Mouse (Mus musculus): ENCODE measurements around the gene Pygl.

Pygl gene

DNA sequence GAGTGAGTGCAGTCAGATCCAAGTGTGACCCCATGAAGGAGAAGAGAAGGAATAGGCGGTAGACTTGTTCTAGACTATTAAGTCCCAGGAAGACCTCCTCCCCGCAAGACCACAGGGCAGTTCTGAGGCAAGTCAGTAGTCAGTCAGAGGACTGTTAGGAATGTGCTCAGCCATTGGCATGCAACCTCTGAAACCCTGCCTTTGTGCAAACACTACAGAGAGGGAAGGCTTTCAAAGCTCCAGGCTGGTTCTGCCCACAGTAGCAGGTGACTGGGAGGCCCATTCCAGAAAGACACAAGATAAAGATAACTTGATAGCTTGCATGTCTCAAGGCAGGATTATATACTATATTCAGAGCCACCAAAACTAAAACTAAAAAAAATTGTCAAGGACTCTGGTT is at the start of gene Pygl:
Gene Pygl, minus strand, starts transcription at position 195 of the 400 bp plus-strand sequence.
- DNase-seq = no peak

DNA sequence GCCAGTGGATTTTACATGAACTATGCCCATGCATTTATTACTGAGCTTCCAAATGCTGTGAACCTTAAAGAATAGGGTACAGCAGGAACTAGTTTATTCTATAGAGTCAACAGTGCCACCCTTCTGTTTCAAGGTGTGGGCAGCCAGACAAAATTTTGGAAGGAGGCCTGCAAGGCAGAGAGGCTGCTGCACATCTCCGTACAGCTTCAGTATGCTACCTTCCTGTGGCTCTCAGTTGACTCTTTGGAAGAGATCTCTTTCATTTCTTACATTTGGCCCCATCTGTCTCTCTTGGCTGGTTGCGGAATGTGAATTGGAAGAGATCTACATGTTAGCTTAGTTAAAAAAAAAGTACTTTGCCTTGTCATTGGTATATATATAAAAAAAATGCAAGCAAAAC is 49.6 kb upstream of the Pygl start:
- no peak for DNase-seq

DNA sequence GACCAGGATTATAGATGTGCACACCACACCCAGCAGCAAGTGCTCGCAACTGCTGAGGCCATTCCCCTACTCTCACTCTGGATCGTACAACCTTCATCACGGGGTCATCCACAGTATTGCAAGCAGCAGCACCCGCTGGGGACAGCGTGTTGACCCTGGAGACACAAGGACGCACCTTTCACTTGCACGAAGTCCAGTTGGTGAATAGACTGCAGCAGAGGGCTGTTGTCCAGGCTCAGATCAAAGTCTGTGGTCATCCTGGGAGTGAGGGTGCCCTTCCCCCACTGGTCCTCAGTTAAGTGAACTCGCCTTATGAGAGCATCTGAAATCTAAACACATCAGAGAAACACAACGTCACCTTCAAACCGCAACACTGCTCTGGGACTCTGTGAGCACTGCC is 49.1 kb upstream of the Pygl start:
- DNase-seq = no peak

- DNase-seq = no peak
Measured at GRCm38 (mm10) chr12:70277071-70277939, 46.0 kb upstream of the Pygl start.

DNA sequence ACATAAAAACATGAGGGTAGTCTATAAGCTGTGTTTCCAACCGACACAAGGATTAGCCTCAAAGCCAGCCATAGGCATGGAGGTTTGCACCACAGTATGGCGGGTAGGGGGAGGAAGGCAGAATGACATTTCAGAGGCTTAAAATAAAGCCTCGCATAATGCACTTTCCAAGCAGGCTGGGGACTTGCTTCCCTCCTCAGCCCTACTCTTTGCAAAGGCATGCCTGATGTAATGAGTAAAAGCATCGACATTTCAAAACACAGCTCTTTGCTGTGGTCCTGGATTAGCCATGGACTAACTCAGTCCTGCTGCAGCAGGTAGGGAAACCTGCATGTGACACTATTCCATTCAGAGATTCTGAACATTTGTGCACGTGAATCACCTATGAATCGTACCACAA is 38.4 kb upstream of the Pygl start:
- no peak for DNase-seq

DNA sequence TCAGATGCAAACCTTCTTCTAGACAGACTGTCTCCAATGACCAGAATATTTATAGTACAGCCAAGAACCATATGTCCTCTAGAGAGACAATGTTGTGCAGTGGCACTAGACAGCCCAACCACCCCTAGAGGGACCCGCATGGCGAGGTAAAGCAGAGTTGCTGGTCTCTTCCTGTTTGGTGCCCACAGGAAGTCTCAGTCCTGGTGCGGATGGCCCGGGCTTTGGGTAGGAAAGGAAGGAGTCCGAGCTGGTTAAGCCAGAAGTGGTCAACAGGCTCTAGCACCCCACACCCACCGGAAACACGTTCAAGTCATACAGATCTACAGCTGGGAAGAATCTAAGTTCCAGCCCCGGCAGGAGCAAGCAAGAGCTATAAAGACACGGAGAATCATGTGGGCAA is 36.0 kb upstream of the Pygl start:
- no peak for DNase-seq

DNA sequence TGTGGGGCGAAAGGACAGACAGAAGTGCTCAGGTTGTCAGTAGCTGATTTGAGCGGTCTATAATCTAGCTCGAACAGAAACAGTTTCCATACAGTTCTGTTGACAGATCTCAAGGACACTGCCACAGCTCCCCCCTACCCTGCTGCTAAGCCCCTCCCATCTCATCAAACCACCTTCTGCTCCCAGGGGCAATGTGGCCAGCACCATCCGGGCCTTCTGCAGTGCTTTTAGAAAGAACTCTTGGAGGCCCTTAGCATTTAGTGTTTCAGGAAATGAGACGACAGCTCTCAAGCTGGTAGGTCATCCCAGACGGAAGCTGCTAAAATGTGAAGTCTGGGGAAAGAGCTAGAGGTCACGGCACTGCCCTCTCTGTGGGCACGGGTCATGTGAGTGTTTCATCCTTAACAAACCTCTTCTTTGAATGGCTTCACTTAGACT is 35.2 kb upstream of the Pygl start:
- no peak for DNase-seq

DNA sequence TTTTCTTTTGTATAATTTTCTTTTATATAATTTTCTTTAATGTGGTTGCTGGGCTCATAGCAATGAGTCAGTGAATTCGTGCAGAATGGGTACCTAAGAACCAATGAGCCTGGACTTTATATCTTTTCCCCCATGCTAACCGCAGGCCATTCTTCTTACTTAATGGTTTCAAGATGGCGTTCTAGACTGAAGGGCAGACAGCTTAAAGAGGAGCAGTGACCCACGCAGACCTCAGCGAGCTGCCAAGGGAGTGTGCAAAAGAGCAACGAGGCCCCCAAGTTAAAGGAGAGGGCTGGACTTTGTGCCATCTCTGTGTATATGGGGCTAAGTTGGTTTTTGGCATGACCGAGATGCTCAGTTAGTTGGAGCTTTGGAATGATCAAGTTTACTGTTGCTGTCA is 32.4 kb upstream of the Pygl start:
- DNase-seq = no peak

GRCm38 (mm10) chr12:70262271-70262953 is 31.1 kb upstream of the Pygl start:
- no peak for DNase-seq

DNA sequence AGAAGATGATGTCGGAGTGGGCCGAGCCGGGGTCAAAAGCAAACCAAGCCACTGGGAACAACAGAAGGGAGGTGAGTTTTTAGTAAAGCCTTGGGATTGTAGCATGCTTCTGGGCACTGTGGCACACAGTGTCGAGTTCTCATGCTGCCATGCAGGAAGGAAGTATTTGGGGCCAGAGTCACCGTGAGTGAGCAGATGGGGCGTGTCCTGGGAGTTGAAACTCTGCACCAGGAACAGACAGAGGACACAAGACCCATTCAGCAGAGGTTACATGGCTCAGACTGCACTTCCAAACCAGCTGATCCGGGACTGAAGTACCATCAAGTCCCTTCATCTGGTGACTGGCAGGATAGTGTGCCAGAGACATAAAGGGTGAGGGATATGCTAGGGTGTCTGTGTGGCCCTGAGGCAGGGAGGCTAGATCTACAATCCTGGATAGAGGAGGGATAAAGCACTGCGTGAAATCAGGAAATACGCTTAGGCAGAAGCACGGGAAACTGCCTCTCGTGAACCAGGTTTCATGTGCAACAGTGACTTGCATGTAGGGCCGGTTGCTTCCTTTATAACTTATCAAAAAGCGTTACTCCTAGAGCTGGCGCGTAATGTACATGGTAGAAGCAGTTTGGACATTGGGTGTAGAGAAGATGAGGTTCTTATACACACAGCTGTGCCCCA is 20.1 kb upstream of the Pygl start:
- no peak for DNase-seq

GRCm38 (mm10) chr12:70249616-70250157 is 18.4 kb upstream of the Pygl start:
- no peak for DNase-seq

DNA sequence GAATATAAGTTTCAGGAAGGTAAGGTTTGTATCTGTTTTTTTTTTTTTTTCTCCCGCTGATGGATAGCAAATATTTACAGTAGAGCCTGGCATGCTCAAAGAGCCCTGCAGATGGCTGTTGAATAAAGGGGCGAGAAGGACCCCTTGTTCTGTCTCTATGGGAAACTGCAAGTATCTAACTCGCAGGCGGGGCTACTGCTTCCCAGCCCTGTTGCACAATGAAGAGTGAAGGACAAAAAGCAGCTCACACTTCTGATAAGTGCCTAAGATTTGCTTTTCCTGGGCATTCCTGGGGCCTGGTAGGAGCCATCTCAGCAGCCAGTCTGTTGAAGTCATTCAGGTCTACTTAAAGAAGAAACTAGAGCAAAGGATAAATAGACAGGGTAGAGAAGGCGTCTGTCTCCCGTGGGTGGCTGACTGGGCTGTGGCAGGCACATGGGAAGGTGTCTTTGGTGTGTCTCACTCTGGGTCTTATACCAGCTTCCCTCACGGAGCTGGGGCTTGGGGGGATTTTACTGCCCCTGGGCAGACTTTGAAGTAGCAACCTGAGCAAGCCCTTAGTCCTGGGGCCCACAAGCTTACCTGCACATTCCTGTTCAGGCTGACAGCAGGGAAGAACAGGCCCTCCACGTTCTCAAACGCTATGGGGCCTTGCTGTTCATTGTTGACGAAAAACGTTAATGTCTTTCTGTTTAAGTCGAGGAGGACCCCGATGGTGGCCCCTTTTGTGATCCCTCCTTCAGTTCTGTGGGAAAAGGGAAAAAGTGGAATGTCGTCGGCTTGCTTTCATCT is 16.6 kb upstream of the Pygl start:
- DNase-seq = no peak

DNA sequence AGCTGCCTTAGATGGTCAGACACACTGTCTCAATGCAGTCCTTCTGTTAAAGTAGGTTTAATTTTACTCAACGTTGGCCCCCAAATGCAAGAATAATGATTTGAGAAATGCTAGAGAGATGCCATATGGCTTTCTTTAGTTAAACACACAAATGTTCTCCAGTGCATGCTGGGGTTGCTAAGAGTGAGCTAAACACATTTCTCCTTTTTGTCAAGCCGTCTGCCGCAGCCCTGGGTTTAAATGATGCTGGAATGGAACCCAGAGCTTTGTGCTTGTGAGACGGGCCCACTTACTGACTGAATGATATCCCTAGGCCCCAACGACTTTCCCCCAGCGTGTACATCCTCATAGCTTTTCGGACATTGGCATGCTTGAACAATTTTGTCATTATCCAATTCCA is 11.3 kb upstream of the Pygl start:
- no peak for DNase-seq

DNA sequence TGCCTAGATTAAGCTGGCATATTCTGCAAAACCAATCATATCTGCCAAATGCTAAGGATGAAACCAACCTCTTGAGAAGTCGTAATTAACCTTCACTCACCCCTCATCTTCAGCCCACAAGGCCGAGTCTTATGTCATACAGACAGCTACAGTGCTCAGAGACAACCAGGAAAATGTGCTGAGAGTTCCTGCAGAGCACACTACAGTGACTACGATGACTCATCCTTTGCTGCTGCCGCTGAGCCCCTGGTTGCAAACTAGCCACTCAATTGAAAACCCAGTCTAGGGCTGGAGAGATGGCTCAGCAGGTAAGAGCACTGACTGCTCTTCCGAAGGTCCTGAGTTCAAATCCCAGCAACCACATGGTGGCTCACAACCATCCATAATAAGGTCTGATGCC is 8.5 kb upstream of the Pygl start:
- DNase-seq = no peak

DNA sequence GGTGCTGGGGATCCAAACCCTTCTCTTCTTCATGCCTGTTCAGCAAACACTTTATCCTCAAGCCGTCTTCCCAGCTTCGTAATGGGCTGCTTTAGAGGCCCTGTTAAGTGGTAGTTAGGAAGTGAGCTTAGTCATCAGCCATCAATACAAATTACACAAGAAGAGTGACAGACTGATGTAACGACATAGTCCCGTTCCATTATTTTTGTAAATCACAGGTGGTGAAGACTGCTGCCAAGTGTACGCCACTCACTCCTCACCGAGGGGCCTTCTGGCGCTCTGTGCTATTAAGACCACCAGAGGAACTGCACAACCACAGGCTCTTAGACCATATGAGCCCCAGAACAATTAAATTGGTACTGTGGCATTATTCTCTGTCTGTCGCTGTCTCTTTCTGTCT is 7.3 kb upstream of the Pygl start:
- no peak for DNase-seq

GRCm38 (mm10) chr12:70234938-70235484 is 3.7 kb upstream of the Pygl start:
- peak; percentile 86 for DNase-seq

GRCm38 (mm10) chr12:70234411-70234810 is 3.1 kb upstream of the Pygl start:
- DNase-seq = peak; percentile 74

DNA sequence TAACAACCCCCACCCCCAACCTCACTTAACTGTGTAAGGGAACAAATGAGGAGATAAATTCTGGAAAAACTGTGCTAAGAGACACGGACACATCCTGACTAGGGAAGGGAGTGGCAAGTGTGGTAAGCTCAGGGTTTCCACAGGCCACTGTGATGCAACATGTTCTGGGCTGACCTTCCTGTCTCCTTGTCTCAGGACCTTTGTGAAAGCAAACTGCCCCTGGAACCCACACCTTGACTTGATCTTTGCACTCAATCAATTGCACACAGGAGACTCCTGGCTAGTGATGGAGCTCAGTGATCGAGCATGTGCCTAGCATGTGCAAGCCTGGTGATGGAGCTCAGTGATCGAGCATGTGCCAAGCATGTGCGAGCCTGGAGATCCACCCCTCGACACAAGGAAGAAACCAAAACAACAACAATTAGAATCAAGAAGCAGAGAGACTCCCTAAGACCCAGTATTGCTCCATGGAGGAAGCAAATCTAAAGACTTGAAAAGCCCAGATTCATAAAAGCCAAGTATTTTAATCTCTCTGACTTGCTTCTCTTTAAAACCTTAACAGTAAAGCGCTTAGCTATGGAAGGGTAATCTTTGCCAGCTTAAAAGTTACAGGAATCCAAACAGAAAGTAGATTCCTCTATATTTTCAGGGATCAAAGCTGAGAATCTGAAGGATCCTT is 2.5 kb upstream of the Pygl start:
- DNase-seq = no peak

DNA sequence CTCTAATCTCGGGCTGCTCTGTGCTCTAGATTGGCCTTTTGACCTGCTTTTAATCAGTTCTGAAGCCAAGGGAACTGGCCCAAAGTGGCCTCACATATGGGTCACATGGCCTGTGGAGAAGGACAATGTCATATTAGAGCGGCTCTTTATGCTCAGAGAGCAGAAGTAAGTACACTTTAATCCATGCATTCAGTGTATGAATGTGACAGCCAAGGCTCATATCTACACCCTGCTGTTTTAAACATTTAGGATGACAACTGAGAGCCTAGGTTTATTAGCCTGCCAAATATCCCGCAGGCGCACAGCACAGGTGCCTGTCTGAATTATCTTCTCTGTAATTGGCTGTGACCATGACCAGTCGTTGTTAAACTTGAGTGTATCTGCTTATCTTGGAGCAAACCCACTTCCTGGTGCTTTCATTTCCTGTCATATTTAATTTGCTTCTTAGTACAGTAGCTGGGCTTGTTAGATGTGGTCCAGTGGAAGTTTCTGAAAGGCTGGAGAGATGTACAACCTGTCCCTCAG is 794 bp upstream of the Pygl start:
- no peak for DNase-seq

DNA sequence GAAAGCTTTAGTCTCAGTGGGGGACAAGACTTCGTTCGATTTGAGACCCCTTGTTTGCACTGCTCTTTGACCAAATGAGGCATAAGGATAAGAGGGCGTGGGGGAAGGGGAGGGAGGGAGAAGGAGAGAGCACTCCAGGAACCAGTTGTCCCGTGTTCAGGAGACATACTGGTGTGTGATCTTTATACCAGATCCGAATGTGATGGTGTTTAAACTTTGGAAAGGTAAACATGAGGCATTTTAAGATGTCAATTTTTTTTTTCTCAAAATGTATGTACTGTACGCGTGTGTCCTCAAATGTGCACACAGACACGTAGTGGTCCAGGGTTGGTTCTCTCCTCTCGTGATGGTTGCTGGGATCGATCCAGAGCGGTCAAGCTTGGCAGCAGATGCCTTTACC is 3.1 kb downstream of the Pygl start:
- no peak for DNase-seq

DNA sequence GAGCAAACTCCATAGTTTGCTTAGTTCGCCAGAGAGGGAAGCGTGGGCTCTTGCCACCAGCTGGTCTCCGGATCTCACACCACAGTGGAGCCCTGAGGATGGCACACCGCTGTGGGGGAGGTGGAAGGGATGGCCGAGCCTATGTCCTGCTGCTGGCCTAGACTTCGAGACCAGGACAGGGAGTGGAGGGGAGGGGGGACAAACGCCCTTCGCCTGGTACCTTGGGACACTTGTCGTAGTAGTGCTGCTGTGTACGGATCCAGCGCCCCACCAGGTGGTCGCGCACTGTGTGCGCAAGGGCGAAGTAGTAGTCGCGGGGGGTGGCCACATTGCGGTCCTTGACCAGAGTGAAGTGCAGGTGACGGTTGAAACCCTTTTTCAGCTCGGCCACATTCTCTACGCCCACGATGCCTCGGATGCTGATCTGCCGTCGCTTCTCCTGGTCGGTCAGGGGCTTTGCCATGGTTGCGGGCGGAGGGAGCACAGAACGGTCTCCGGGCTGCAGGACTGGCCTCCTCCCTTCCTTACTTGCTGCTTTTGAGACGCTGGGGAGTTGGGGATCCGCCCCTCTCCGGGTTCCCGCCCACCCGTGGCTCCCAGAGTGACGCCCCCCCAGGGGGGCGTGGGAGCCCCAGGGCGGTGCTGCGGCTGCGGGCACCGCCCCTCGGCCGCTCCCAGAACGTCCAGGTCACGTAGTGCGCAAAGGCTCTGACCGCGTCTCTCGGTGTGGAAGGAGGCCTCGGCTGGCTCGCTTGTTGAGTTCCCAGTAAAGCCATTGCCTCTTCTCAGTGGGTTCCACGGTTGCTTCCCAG is 4.0 kb downstream of the Pygl start:
- DNase-seq = peak; percentile 89
